Mouse (Mus musculus) urinary bladder, postnatal 25 days (tissue): ENCODE results near the gene Cox6b2.

Source experiments
- DNase-seq: peaks from one replicate; pipeline ENCODE4 v3.0.0; 2022; ENCODE audit warnings: low spot score

Gene Cox6b2

DNA sequence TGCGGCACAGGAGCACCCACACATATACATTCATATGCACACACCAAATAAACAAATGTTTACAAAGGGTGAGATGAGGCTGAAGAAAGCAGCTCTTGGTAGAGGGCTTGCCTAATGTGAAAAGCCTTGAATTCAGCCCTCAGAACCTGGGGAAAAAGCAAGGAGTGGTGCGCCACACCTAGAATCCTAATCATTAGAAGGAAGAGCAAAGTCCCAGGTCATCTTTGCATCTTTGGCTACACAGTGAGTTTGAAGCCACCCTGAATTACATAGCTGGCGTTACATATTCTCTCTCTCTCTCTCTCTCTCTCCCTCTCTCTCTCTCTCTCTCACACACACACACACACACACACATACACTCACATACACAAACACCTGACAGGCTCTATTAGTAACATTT lies 33.6 kb downstream of the Cox6b2 start:
- DNase-seq, result no peak

DNA sequence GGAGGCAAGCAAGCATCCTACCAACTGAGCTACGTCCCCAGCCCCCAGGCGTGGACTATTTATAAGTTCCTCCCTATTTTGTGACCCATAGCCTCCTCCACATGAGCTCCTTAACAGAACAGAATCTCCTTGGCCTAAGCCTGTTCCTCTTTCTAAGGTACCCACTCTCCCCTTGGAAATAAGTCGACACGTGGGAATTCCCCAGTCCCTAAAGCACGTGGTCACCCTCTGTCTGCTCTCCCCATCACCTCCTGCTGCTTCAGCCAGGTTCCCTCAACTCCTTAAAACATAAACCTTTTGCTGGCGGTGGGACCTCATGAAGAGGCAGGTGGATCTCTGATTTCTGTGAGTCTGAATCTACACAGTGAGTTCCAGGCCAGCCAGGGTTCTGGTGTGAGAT lies 35.9 kb downstream of the Cox6b2 start:
- DNase-seq, result no peak

DNA sequence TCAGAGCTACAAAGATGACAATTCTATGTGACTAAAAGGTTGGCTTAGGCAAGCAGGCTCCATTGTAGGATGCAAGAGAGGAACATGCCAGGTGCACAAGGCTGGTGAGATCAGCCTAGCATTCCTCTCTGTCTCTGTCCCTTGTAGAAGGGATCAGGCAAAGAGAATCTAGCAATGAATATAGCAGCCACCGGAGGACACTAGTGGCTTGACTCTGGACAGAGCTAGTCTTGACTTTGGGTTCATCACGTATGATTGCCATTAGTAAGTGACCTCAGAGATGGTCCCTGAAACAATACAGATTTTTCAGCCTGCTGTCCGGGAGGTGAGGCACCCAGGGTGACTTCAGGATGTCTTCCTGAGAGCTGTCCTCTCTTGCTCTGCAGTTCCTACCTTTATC lies 40.3 kb downstream of the Cox6b2 start:
- DNase-seq, result no peak

DNA sequence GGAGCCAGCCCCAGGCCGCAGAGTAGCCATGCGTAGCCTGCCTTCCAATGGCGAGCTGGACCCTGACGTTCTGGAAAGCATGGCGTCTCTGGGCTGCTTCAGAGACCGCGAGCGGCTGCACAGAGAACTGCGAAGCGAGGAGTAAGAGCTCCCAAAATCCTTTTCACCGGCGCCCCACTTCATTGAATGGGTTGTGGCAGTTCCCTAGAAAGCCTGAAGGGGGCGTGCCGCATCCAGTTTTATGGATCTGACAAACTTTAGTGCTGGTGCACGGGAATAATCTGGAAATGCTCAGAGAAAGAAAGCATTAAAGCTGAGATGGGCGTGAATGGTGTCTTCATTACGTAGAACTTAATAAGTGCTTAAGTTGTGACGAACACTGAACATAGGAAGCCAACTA lies 47.8 kb downstream of the Cox6b2 start:
- peak; percentile 13 for DNase-seq

DNA sequence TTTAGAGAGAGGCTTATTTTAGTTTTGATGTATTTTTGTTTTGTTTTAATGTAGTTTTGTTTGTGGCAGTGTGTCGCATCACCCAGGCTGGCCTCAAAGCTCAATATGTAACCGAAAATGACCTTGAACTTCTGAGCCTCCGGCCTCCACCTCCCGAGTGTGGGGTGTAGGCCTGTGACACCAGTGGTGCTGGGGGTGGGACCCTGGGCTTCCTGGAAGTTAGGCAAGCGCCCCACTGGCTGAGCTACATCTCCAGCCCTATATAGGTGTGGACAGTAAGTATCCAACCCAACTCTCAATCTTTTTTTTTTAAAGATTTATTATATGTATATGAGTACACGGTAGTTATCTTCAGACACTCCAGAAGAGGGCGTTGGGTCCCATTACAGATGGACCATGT lies 49.7 kb downstream of the Cox6b2 start:
- no peak for DNase-seq

DNA sequence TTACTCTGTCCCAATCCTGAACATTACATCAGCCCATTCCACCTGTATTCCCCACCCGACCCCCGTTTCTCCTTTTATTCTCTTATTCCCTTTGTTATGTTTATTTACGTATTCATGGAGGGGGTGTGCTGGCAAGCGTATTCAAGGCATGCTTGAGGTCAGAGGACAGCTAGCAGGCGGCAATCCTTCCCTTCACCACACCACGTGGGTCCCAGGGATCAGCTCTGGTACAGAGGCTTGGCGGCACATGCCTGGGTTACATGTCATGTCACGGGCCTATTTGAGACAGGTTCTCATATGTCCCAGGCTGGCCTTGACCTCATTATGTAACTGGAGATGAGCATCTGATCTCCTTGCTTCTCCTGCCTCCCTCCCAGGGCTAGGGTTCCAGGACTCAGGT lies 50.6 kb downstream of the Cox6b2 start:
- no peak for DNase-seq
